Mouse (Mus musculus) neural tube, embryonic 11.5 days (tissue): ENCODE measurements around the gene Serpina1b. TPM values are rescaled to one million over a fixed set of nuclear protein-coding genes. Genes with fewer than 3 reads are reported as not detected.
"Not testable (repeated sequence)": the region's sequence is repeated elsewhere in the genome, so short reads cannot be mapped to it uniquely, and the experiment has no call there.

ENCODE experiments used
- ATAC-seq: fragments of 200-750 bp; cut with Nextera tagmentation; 2 replicates; pipeline ENCODE4 v1.8.0; 2017; ENCODE audit warnings: moderate number of reproducible peaks, mild to moderate bottlenecking, moderate TSS enrichment, moderate library complexity; ENCODE audit not compliant: insufficient read depth, low FRiP score, low TSS enrichment
- DNase-seq: peaks from one replicate; pipeline ENCODE4 v3.0.0-alpha.2; 2015; ENCODE audit warnings: low spot score
- H3K27ac ChIP-seq: fragments of 300-500 bp; sonication (generic); 2 replicates; pipeline ENCODE4 v1.5.1; 2014; ENCODE audit warnings: low read depth, mild to moderate bottlenecking, low read length
- H3K27me3 ChIP-seq: fragments of 300-500 bp; sonication (generic); 2 replicates; pipeline ENCODE4 v1.6.1; 2014; ENCODE audit warnings: mild to moderate bottlenecking, low read length, mixed read lengths; ENCODE audit not compliant: control insufficient read depth, insufficient read depth
- H3K36me3 ChIP-seq: fragments of 300-500 bp; sonication (generic); 2 replicates; pipeline ENCODE4 v1.6.1; 2014; ENCODE audit warnings: mild to moderate bottlenecking, low read length, moderate library complexity, mixed read lengths; ENCODE audit not compliant: control insufficient read depth, insufficient read depth
- H3K4me1 ChIP-seq: fragments of 300-500 bp; sonication (generic); 2 replicates; pipeline ENCODE4 v1.6.1; 2014; ENCODE audit warnings: low read length, mixed read lengths; ENCODE audit not compliant: control insufficient read depth, insufficient read depth
- H3K4me2 ChIP-seq: fragments of 300-500 bp; sonication (generic); 2 replicates; pipeline ENCODE4 v1.6.1; 2014; ENCODE audit warnings: low read depth, mild to moderate bottlenecking, moderate library complexity
- H3K4me3 ChIP-seq: fragments of 300-500 bp; sonication (generic); 2 replicates; pipeline ENCODE4 v1.5.1; 2014; ENCODE audit warnings: low read depth, low read length
- H3K9ac ChIP-seq: fragments of 300-500 bp; sonication (generic); 2 replicates; pipeline ENCODE4 v1.6.1; 2014; ENCODE audit warnings: mild to moderate bottlenecking, low read length
- H3K9me3 ChIP-seq: fragments of 300-500 bp; sonication (generic); 2 replicates; pipeline ENCODE4 v1.6.1; 2016; ENCODE audit warnings: low read length; ENCODE audit not compliant: control insufficient read depth
- WGBS: fragments of 180-500 bp; shearing (Covaris S2); extraction: QIAGEN DNeasy Blood & Tissue Kit; methylation state at CpG from one replicate; pipeline ENCODE4 v1.1.7; 2014; 5-methylcytosine and 5-hydroxymethylcytosine counted together
- polyA plus RNA-seq: library from polyadenylated mRNA; unstranded; fragments of >200 nt; fragmentation: Nextera tagmentation; extraction: Ambion mirVana; gene quantifications from 2 replicates; pipeline ENCODE4 v1.2.1, GENCODE M21; 2014

The Serpina1b gene
- polyA plus RNA-seq, 1 experiment from 2014 or later, result not detected

- H3K4me1 ChIP-seq, H3K4me2 ChIP-seq, H3K36me3 ChIP-seq, H3K4me3 ChIP-seq, H3K9ac ChIP-seq, ATAC-seq, H3K9me3 ChIP-seq, H3K27me3 ChIP-seq, H3K27ac ChIP-seq, DNase-seq: not testable (repeated sequence)
- 77% methylated on average over 5 of the region's 5 CpGs for WGBS
These were observed 6.3 kb downstream of the Serpina1b start for GRCm38 (mm10) chr12:103823826-103824225.

- H3K9ac ChIP-seq, H3K27me3 ChIP-seq, H3K9me3 ChIP-seq, H3K36me3 ChIP-seq, H3K4me1 ChIP-seq, DNase-seq, H3K27ac ChIP-seq, ATAC-seq, H3K4me2 ChIP-seq, H3K4me3 ChIP-seq: not testable (repeated sequence)
- 86% methylated on average over 6 of the region's 6 CpGs for WGBS
These were observed 56.8 kb downstream of the Serpina1b start, which contains the start of gene Serpina1d for GRCm38 (mm10) chr12:103773246-103773851. Serpina1d (minus strand) TSS chr12:103773592.

GRCm38 (mm10) chr12:103770597-103770996, 59.6 kb downstream of the Serpina1b start:
- not testable (repeated sequence) for H3K4me3 ChIP-seq, H3K27me3 ChIP-seq, H3K4me2 ChIP-seq, H3K27ac ChIP-seq, H3K9ac ChIP-seq, ATAC-seq, H3K36me3 ChIP-seq, H3K9me3 ChIP-seq, DNase-seq, H3K4me1 ChIP-seq
- 67% methylated on average over 1 of the region's 1 CpGs for WGBS

- 83% methylated on average over 3 of the region's 3 CpGs for WGBS
- not testable (repeated sequence) for H3K4me1 ChIP-seq, ATAC-seq, H3K36me3 ChIP-seq, H3K27ac ChIP-seq, DNase-seq, H3K27me3 ChIP-seq, H3K4me3 ChIP-seq, H3K9ac ChIP-seq, H3K4me2 ChIP-seq, H3K9me3 ChIP-seq
These were observed 67.1 kb downstream of the Serpina1b start for GRCm38 (mm10) chr12:103763083-103763482.

GRCm38 (mm10) chr12:103760316-103760715, 69.9 kb downstream of the Serpina1b start:
- H3K4me3 ChIP-seq, H3K4me2 ChIP-seq, H3K27me3 ChIP-seq, DNase-seq, H3K36me3 ChIP-seq, H3K9ac ChIP-seq, H3K9me3 ChIP-seq, ATAC-seq, H3K4me1 ChIP-seq, H3K27ac ChIP-seq: not testable (repeated sequence)
- WGBS, result 85% methylated on average over 3 of the region's 3 CpGs

- not testable (repeated sequence) for H3K9me3 ChIP-seq, DNase-seq, H3K4me3 ChIP-seq, H3K27me3 ChIP-seq, H3K4me2 ChIP-seq, H3K36me3 ChIP-seq, H3K9ac ChIP-seq, H3K27ac ChIP-seq, H3K4me1 ChIP-seq, ATAC-seq
- WGBS, result 87% methylated on average over 5 of the region's 5 CpGs
These were observed 84.2 kb downstream of the Serpina1b start for GRCm38 (mm10) chr12:103745957-103746356.

- H3K27ac ChIP-seq, H3K36me3 ChIP-seq, H3K4me2 ChIP-seq, ATAC-seq, H3K9me3 ChIP-seq, H3K4me1 ChIP-seq, H3K27me3 ChIP-seq, DNase-seq, H3K4me3 ChIP-seq, H3K9ac ChIP-seq: not testable (repeated sequence)
- 83% methylated on average over 5 of the region's 6 CpGs for WGBS
These were observed 92.2 kb downstream of the Serpina1b start for GRCm38 (mm10) chr12:103737791-103738580.

GRCm38 (mm10) chr12:103735566-103735965, 94.6 kb downstream of the Serpina1b start:
- not testable (repeated sequence) for H3K27ac ChIP-seq, H3K27me3 ChIP-seq, H3K4me2 ChIP-seq, H3K9me3 ChIP-seq, H3K9ac ChIP-seq, DNase-seq, H3K36me3 ChIP-seq, H3K4me3 ChIP-seq, ATAC-seq, H3K4me1 ChIP-seq
- WGBS, result 96% methylated on average over 4 of the region's 4 CpGs

- H3K9ac ChIP-seq, H3K4me3 ChIP-seq, H3K4me2 ChIP-seq, H3K36me3 ChIP-seq, H3K4me1 ChIP-seq, DNase-seq, ATAC-seq, H3K27me3 ChIP-seq, H3K9me3 ChIP-seq, H3K27ac ChIP-seq: not testable (repeated sequence)
- WGBS, result 92% methylated on average over 4 of the region's 4 CpGs
These were observed 95.1 kb downstream of the Serpina1b start for GRCm38 (mm10) chr12:103735101-103735500.
